Mouse (Mus musculus): ENCODE results near the gene Peli2. TPM values are rescaled to one million over a fixed set of nuclear protein-coding genes. Genes with fewer than 3 reads are reported as not detected.

The Peli2 gene
- polyA plus RNA-seq, 1 experiment from 2014 or later = 11.7 TPM

DNA sequence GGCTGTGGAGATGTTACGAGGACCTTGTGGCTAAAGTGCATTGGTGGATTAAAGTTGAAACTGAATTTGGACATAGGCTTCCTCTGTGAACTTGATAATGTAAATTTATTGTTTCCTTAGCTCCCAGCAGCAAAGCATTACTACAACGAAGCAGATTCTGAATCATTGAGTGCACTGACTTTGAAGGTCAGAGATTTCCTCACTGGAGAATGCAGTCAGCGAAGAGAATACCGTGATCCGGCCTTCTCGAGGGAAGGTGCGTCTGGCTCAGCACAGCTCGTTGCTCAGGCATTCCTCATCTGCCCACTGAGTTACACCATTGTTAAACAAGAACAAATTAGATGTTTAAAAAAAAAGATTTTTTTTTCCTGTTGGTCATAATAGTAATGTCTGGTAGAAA lies 58.4 kb downstream of the Peli2 start:
- H3K4me1 ChIP-seq (ENCODE audit: insufficient read depth, low read depth, low read length) = no peaks in the 10 kb centered on the region
- H3K27ac ChIP-seq (ENCODE audit: low read length) = no peak overlapping the region
- no peak overlapping the region for H3K4me2 ChIP-seq (replicated peaks; ENCODE audit: low read depth, low read length)
- no peak overlapping the region for H3K4me3 ChIP-seq (ENCODE audit: low read depth, low read length)
- H3K36me3 ChIP-seq (ENCODE audit: insufficient read depth, low read length) = no peaks in the 10 kb centered on the region
- peaks cover 2% of the 10 kb centered on the region; the same call in 1 of the 2 replicates for H3K9me3 ChIP-seq (ENCODE audit: low read length)
- 75% methylated on average over 8 of the region's 8 CpGs for whole genome bisulfite sequencing
- ATAC-seq (no peak), DNase-seq (ENCODE audit: low spot score) (no peak)
- no peak overlapping the region for H3K9ac ChIP-seq (replicated peaks; ENCODE audit: low read depth)
- H3K27me3 ChIP-seq (replicated peaks; ENCODE audit: insufficient read depth, low read length) = no peaks in the 10 kb centered on the region
- no peak for TF ChIP-seq CTCF (IDR thresholded peaks at IDR 0.05)
- TF ChIP-seq EP300 (IDR thresholded peaks at IDR 0.05) = no peak

DNA sequence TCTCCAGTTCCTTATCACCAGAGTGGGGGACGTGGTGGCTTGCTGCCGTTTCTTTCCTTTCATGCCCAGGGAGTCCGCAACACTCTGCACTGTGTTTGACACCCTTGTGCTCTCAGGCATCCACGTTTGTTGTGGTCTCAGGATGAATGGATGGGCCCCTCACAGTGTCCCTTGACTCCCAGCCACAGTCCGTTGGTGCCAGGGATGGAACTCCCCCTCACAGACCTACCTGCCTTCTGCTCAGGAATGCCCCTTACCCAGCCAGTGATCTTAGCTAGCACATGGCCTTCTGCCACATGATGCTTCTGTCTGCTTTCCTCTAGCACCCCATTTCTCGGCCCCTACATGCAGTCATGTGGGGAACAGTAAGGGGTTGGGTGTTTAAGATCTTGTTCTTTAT lies 65.7 kb downstream of the Peli2 start:
- 71% methylated on average over 6 of the region's 6 CpGs for WGBS
- no peak overlapping the region for H3K9ac ChIP-seq (replicated peaks; ENCODE audit: low read depth)
- H3K4me1 ChIP-seq (ENCODE audit: insufficient read depth, low read depth, low read length) = peaks cover 7% of the 10 kb centered on the region; the same call in 1 of the 2 replicates
- TF ChIP-seq CTCF (IDR thresholded peaks at IDR 0.05) = no peak
- TF ChIP-seq EP300 (IDR thresholded peaks at IDR 0.05) = no peak
- H3K9me3 ChIP-seq (ENCODE audit: low read length) = peaks cover 2% of the 10 kb centered on the region; the same call in 1 of the 2 replicates
- H3K36me3 ChIP-seq (ENCODE audit: insufficient read depth, low read length) = no peaks in the 10 kb centered on the region
- ATAC-seq (no peak), DNase-seq (ENCODE audit: low spot score) (no peak)
- no peak overlapping the region for H3K4me3 ChIP-seq (ENCODE audit: low read depth, low read length)
- no peak overlapping the region for H3K27ac ChIP-seq (ENCODE audit: low read length)
- no peak overlapping the region for H3K4me2 ChIP-seq (replicated peaks; ENCODE audit: low read depth, low read length)
- no peaks in the 10 kb centered on the region for H3K27me3 ChIP-seq (replicated peaks; ENCODE audit: insufficient read depth, low read length)

DNA sequence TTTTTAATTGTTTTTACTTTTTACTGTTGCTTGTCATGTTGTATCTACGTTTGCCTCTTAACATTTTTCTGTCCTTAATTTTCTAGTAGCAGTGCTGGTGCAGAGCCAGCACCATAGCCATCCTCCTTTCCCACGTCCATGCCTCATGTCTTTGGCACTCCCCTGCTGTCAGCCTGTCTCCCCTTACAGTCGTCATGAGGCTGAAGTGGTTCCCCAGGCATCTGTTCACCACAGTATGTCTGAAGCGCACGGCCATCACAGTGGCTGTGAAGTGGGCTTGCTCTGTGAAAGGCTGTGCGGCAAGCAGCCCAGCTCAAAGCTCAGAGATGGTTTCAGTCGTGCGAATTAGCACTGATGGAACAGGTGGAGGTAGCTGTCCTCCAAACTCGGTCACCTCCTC lies 66.5 kb downstream of the Peli2 start:
- DNase-seq (ENCODE audit: low spot score) (no peak), ATAC-seq (no peak)
- H3K9me3 ChIP-seq (ENCODE audit: low read length) = peaks cover 2% of the 10 kb centered on the region; the same call in 1 of the 2 replicates
- H3K4me1 ChIP-seq (ENCODE audit: insufficient read depth, low read depth, low read length) = peaks cover 7% of the 10 kb centered on the region; the same call in 1 of the 2 replicates
- TF ChIP-seq EP300 (IDR thresholded peaks at IDR 0.05) = no peak
- no peak for TF ChIP-seq CTCF (IDR thresholded peaks at IDR 0.05)
- no peak overlapping the region for H3K4me2 ChIP-seq (replicated peaks; ENCODE audit: low read depth, low read length)
- H3K27me3 ChIP-seq (replicated peaks; ENCODE audit: insufficient read depth, low read length) = no peaks in the 10 kb centered on the region
- no peak overlapping the region for H3K27ac ChIP-seq (ENCODE audit: low read length)
- no peak overlapping the region for H3K4me3 ChIP-seq (ENCODE audit: low read depth, low read length)
- H3K36me3 ChIP-seq (ENCODE audit: insufficient read depth, low read length) = no peaks in the 10 kb centered on the region
- no peak overlapping the region for H3K9ac ChIP-seq (replicated peaks; ENCODE audit: low read depth)
- 69% methylated on average over 9 of the region's 9 CpGs for WGBS

DNA sequence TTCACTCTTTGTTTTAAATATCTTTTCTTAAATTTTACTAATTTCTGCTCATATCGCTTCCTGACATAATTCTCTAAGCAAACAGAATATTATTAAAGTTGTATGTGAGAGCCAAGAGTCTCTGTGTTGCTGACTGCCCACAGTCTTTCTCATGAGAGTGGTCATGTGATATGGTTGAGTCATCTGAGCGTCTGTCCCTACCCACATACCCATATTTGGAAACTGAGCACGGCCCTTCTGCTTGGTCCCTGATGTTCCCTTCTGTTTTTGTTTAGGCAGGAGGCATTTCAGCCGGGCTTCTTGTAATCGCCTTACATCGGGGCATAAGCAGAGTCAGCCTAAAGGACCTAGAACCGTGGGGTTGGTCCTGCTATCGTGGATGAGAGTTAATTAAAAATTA lies 68.7 kb downstream of the Peli2 start:
- peak; percentile 82 for DNase-seq (ENCODE audit: low spot score)
- Histone ChIP-seq H3K9me3 (ENCODE audit: low read length) (no peaks in the 10 kb centered on the region), H3K4me2 (replicated peaks; ENCODE audit: low read depth, low read length) (no peak overlapping the region), H3K9ac (replicated peaks; ENCODE audit: low read depth) (no peak overlapping the region), H3K27ac (ENCODE audit: low read length) (no peak overlapping the region), H3K36me3 (ENCODE audit: insufficient read depth, low read length) (no peaks in the 10 kb centered on the region), H3K4me1 (ENCODE audit: insufficient read depth, low read depth, low read length) (peaks cover 7% of the 10 kb centered on the region; the same call in 1 of the 2 replicates), H3K27me3 (replicated peaks; ENCODE audit: insufficient read depth, low read length) (no peaks in the 10 kb centered on the region), H3K4me3 (ENCODE audit: low read depth, low read length) (no peak overlapping the region)
- TF ChIP-seq CTCF (IDR thresholded peaks at IDR 0.05) = no peak
- no peak for TF ChIP-seq EP300 (IDR thresholded peaks at IDR 0.05)
- WGBS = 51% methylated on average over 8 of the region's 8 CpGs
- peak; percentile 93 for ATAC-seq

DNA sequence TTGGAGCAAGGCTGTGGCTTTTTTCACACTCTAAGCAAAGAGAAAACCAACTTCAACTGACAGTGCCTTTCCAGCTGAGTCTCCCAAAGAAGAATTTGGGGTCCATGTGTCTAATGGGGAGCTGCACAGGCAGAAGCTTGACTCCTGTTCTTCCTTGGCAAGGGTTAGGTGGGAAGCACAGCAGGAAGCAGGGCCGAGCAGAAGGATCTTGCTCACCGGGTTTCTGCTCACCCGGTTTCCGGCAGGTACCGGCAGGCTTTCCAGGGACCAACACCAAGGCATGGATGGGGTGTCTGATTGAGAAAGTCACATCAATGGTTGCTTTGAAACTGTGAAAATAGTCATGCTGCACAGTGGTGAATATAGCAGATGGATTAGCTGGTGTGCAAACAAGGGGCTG lies 70.3 kb downstream of the Peli2 start:
- Histone ChIP-seq H3K27me3 (replicated peaks; ENCODE audit: insufficient read depth, low read length) (no peaks in the 10 kb centered on the region), H3K9me3 (ENCODE audit: low read length) (no peaks in the 10 kb centered on the region), H3K4me3 (ENCODE audit: low read depth, low read length) (no peak overlapping the region), H3K9ac (replicated peaks; ENCODE audit: low read depth) (no peak overlapping the region), H3K27ac (ENCODE audit: low read length) (no peak overlapping the region), H3K4me1 (ENCODE audit: insufficient read depth, low read depth, low read length) (peaks cover 7% of the 10 kb centered on the region; the same call in 1 of the 2 replicates), H3K4me2 (replicated peaks; ENCODE audit: low read depth, low read length) (no peak overlapping the region), H3K36me3 (ENCODE audit: insufficient read depth, low read length) (no peaks in the 10 kb centered on the region)
- no peak for DNase-seq (ENCODE audit: low spot score)
- no peak for ATAC-seq
- TF ChIP-seq EP300 (IDR thresholded peaks at IDR 0.05) (no peak), CTCF (IDR thresholded peaks at IDR 0.05) (no peak)
- WGBS = 90% methylated on average over 5 of the region's 5 CpGs

DNA sequence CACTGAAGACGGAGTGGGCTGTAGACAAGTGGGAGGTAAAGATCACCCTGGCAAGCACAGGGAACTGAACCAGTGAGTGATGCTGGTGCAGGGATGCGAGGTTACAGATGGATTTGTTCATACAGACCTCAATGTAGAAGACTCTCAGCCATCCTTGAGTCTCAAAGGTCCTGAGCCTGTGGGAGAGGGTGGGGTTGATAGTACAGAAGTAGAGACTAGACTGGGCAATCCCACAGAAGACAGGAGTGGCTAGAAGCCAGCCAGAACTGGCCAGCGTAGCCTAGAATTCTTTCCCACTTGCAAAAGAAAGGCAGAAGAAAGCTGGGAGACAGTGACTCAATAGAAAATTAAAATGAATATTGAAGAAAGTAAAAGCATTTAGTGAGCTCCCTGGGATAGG lies 71.3 kb downstream of the Peli2 start:
- Histone ChIP-seq H3K9me3 (ENCODE audit: low read length) (no peaks in the 10 kb centered on the region), H3K27ac (ENCODE audit: low read length) (no peak overlapping the region), H3K36me3 (ENCODE audit: insufficient read depth, low read length) (no peaks in the 10 kb centered on the region), H3K4me2 (replicated peaks; ENCODE audit: low read depth, low read length) (no peak overlapping the region), H3K4me1 (ENCODE audit: insufficient read depth, low read depth, low read length) (peaks cover 7% of the 10 kb centered on the region; the same call in 1 of the 2 replicates), H3K9ac (replicated peaks; ENCODE audit: low read depth) (no peak overlapping the region), H3K4me3 (ENCODE audit: low read depth, low read length) (no peak overlapping the region), H3K27me3 (replicated peaks; ENCODE audit: insufficient read depth, low read length) (no peaks in the 10 kb centered on the region)
- no peak for TF ChIP-seq CTCF (IDR thresholded peaks at IDR 0.05)
- TF ChIP-seq EP300 (IDR thresholded peaks at IDR 0.05) = no peak
- ATAC-seq = no peak
- 86% methylated on average over 3 of the region's 3 CpGs for WGBS
- no peak for DNase-seq (ENCODE audit: low spot score)

DNA sequence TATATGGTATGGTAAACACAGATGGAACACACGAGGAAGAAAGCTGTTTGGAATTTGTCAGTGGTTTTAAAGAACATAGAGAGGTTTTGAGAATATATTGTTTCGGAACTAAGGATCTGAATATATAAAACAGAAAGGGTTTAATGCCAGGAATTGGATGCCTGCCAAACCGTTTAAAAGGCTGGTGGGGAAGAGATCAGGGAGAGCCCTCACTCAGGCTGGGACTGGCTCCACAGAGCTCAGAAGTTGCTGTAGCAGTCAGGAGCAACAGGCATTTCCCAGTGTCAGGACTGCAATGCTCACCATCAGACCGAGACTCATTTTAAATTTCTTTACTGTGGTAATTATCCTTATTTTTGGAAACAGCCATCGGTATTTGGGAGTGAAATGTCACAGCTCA lies 76.2 kb downstream of the Peli2 start:
- 37% methylated on average over 5 of the region's 5 CpGs for WGBS

More for the DNA sequence above, 76.2 kb downstream of the Peli2 start:
- Histone ChIP-seq H3K4me2 (replicated peaks; ENCODE audit: low read depth, low read length) (no peak overlapping the region), H3K4me1 (ENCODE audit: insufficient read depth, low read depth, low read length) (no peaks in the 10 kb centered on the region; the same call in 1 of the 2 replicates), H3K9ac (replicated peaks; ENCODE audit: low read depth) (no peak overlapping the region), H3K27ac (ENCODE audit: low read length) (no peak overlapping the region), H3K9me3 (ENCODE audit: low read length) (no peaks in the 10 kb centered on the region), H3K4me3 (ENCODE audit: low read depth, low read length) (no peak overlapping the region), H3K36me3 (ENCODE audit: insufficient read depth, low read length) (no peaks in the 10 kb centered on the region), H3K27me3 (replicated peaks; ENCODE audit: insufficient read depth, low read length) (no peaks in the 10 kb centered on the region)
- no peak for ATAC-seq
- DNase-seq (ENCODE audit: low spot score) = no peak
- TF ChIP-seq EP300 (IDR thresholded peaks at IDR 0.05) (no peak), CTCF (IDR thresholded peaks at IDR 0.05) (no peak)
